Mouse (Mus musculus): Measurements from ENCODE around the gene Sh3bgrl3.

Gene Sh3bgrl3

DNA sequence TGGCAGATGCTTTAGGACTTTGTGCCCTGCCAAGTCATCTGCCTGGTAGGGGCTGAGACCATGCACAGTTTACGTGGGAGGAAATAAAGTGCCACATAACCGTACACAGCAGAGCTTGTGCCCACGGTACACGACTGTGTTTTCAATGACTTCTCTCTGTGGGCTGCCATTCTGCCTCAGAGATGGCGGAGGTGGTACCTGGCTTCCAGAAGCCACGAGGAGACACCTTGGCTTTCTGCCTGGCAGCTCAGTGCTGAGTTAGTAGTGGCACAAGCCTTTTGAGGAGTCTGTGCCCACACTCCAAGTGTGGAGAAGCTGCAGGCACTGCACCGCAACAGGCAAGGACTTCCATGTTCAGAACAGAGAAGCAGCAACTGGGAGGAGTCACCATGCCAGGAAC lies 20.9 kb downstream of the Sh3bgrl3 start:
- no peak for DNase-seq

DNA sequence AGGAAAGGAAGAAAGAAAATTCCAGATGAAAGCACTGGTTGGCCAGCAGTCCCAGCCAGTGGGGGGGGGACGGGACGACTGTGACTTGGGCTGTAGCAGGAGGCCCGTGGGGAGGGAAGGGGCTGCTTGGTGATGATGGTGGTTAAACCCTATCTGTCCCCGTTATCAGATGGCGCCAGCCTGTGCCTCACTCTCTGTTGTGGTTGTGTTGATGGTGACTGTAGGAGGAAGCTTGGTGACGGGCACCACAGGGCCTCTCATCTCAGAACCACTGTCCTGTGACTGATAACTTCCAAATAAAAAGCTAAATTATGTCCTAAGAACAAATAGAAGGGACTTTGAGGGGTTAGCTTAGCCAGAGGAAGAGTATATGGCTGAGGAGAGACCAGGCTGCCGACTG lies 22.5 kb downstream of the Sh3bgrl3 start:
- no peak for DNase-seq

DNA sequence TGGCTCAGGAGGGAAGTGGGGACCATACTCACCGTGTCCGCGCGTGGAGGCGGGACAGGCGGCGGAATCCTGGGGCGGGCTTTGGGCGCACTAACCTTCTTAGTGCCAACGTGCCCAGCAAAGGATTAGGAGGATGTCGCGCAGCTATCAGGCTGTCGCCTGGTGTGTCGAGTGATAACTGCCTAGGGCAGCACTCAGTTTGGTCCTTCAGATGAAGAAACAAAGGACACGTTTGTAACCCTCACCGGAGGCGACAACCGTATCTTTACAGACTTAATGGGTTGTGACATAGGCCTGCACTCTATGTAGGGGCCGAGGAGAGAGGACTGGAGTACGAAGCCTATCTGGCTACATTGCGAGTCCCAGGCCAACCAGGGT lies 25.9 kb downstream of the Sh3bgrl3 start:
- no peak for DNase-seq

DNA sequence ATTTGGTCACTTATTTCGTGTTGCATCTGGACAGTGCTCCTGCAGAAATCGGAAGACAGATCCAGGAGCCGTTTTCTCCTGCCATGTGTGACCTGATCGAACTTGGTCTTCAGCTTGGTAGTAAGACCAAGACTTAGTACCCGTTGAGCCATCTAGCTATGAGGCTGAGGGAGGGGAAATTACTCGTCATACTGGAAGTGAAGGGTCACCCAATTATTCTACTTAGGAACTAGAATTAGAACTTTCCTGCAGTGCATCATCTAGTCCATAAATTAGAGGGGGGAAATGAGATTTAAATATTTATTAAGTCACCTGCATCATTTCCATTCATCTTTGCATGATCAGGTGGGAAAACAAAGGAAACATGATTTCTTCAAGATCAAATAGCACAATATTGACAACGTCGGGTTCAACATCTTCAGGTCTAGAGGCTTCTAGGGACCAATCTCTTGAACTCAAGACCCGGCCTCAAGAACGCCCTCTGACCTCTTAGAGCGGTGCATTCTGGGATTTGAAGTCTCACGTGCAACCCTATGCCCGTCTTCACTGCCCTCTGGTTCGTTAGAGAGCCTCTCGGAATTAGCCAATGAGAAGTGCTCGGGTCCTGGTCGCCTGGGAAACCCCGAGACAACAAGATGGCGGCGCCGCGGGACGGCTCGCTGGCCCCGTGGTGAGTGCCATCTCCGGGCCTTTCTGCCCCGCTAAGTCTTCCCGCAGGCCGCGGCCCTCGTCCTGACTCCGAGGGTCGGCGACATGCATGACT lies 26.4 kb downstream of the Sh3bgrl3 start, which contains the start of gene Ubxn11:
Ubxn11 (plus strand) TSS at position 592 of the 763 bp plus-strand sequence.
- DNase-seq: peak; percentile 95

DNA sequence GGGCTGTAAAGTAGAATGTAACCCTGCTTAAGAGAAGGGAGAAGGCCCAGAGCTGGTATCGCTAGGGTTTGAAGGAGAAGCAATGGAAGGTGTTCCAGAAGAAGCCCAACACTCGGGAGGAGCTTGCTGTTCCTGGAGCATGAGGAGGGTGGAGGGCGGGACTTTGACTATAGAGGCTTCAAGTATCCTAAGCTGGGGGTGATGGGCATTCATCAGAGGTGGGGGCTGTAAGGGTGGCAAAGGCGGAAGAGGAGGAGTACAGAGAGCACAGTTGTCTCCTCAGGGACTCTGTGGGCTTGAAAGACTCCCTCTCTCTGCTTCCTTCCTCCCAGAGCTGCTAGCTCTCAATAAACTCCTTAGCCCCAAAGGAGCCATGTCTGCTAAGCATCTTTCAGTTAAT lies 28.3 kb downstream of the Sh3bgrl3 start:
- no peak for DNase-seq

DNA sequence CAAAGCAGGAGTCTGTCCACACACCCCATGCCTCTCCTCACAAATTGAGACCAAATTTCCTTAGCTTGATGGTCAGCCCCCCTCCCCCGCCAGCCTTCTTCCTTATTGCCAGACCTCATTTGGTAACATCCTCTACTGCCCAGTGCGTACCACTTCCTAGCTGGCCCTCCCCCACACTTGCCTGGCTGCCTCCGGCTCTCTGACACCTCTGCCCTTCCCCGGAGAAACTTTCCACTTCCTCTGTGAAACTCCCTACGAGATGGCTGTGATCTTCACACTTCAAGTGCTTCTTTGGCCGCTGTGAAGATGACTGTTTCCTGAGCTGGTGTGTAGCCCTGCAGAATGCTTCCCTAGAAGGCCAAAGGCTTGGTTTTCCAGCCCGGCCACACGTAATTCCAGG lies 30.0 kb downstream of the Sh3bgrl3 start:
- DNase-seq: no peak

DNA sequence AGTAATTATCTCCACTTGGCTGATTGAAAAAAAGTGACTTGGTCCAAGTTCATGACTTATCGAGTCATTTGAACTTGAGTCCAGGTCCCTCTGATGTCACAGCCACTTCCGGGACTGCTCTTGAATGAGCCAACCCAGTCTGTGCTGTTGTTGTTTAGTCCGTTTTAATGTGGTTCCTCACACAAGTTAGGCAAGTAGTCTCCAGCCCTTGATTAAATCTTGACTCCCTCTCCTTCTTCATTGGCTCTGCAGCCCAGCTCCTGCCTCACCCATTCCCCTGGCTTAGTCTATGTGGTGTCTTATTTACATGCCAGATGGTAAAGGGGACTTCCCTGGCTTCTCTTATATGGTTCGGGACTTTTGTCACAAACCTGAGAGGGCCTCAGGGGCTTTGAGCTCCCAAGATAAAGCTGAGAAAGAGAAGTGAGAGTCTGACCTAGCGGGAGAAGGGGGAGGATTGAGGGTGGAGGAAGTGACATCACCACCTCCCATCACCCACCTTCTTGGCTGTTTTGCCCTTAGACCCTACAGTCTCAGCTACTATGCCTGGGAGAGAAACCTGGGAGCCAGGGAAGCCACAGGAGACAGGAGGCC lies 31.5 kb downstream of the Sh3bgrl3 start:
- no peak for DNase-seq

DNA sequence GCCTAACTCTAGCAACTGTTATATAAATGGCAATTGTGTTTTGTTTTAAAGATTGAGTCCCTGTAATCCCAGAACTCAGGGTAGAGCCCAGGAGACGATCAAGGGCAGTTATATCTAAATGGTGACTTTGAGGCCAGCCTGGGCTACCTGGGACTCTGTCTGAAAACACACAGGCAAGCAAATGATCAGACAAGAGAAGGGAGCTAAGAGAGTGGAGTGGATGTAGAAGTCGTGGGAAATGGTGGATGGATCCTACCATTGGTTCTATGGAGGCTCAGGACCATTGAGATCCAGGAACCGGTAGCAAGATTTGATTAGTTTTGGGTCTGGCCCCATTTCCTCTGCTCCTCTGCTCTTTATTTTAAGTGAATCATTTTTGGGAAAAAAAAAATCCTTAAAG lies 32.5 kb downstream of the Sh3bgrl3 start:
- no peak for DNase-seq

DNA sequence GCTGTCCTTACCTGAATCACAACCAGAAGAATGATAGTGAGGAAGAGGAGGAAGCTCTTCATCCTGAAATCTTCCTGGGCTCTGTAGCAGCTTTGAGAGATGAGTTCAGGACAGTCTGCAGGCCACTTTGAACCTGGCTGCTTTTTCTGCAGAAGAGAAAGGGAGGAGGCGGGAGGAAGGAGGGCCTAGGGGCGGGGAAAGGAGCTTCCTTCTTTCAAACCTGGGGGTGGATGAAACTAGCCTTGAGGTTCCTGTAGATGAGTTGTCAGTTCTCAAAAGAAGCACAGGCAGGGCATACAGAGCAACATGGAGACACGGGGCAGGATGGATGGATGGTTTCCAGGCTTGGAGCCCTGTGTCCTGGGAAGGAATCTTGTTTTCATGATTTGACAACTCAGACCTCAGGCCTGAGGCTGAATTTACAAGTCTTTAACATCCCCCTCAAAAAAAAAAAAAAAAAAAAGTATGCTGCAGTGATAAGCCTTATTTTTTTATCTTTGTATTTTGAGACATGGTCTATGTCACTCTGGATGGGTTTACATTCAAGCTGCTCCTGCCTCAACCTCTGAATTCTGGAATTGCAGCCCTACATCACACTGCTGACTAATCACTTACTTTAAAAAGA lies 33.6 kb downstream of the Sh3bgrl3 start, which contains the start of gene Cd52:
Cd52 (minus strand) TSS at position 160 of the 625 bp plus-strand sequence.
- no peak for DNase-seq

DNA sequence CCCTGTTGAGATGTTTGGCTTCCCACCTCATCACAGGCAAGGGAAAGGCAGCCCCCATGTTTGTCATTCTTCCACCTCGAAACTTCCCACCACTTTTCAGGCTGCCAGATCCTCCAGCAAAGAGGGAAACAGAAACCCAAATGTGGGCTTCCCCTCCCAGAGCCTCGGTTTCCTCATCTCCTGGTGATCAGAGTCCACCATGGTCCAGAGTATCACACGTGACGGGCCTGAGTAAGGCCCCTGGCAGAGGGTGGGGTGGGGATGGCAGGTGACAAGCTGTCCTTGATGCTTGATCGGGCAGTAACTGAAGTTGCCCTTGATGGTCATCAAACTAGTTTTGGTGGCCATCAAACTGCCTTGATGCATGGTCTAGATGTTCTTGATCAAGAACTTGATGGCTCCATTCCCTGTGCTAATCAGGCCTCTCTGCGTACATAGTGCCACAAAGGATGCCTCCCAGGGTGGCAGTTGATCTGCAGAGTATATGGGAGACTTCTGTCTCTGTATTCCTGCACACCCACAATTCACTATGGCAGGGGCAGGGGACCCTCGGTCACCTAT lies 34.5 kb downstream of the Sh3bgrl3 start:
- DNase-seq: no peak

DNA sequence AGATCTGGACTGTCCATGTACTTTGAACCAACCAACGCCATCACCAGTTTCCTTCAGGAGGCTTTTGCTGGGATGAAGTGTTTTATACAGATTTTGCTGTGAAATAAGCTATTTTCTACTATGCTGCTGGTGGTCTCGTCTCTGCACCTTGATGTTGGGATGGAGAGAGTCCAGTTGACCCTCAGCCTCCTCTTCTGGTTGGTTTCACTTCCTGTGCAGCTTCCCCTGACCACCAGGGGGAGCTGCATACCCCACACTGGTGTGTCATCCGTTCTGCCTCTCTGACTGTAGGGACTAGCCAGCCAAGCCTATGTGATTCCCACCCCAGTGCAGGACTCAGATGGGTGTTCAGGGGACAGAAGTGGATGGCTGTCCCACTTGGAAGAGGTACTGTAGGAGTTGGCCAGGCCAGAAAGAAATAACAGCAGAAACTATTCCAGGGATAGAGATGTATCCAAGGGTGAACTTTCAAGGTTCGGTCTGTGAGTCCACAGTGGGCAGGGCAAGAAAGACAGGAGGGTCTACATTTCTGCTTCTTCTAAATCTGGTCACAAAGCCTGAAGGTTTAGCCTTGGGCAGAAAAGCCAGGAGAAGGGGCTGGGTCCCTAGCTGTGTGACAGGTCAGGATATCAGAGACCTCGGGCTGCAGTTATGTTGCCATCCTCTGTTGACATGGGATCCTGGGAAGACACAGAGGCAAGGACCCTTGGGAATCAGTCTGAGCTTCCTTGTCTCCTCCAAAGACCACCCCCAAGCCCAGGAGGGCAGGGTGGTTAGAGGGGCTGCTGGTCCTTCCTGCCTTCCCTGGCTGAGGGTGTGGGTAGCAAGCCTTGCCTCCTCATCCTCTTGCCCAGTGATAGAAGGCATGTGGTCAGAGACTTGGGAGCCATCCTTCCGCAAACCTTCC lies 36.0 kb downstream of the Sh3bgrl3 start:
- DNase-seq: peak; percentile 52

DNA sequence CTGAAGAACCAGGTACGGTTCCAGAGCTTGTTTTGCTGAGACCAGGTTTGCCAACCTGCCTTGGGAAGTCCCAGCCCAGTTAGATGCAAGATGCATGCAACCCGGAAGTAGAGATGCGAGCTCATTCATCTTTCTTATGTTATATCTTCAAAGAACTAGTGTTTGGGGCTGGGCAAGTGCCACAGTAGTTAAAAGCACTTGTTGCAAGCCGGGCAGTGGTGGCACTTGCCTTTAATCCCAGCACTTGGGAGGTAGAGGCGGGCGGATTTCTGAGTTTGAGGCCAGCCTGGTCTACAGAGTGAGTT lies 37.4 kb downstream of the Sh3bgrl3 start:
- DNase-seq: no peak

DNA sequence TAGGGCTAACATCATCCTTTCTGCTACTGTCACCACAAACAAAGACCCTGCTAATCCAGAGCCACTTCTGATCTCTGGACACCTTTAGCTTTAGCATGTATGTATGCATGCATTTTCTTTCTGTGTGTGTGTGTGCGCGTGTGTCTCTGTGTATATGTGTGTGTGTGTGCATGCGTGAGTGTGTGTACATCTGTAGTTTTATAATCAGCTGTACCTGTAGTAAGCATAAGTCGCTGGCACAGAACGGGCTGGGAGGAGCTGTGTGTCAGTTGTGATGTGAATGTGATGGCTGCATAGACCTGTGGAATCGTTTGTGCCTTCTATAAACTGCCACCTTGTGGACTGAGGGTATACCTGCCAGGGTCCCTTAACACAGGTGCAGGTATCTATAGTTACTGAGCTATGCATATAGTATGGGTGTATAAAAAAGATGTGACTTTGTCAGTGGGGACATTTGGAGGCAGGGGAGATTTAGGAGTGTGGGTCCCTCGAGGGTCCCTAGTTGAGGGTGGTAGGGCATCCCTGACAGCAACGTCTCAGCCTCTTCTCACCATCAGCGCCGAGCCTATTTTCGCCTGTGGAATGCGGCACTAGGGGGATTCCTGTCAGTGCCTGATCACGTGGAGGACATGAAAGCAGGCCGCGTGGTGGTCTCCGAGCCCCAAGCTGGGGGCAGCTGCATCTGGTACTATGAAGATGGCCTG lies 37.9 kb downstream of the Sh3bgrl3 start:
- DNase-seq: no peak

DNA sequence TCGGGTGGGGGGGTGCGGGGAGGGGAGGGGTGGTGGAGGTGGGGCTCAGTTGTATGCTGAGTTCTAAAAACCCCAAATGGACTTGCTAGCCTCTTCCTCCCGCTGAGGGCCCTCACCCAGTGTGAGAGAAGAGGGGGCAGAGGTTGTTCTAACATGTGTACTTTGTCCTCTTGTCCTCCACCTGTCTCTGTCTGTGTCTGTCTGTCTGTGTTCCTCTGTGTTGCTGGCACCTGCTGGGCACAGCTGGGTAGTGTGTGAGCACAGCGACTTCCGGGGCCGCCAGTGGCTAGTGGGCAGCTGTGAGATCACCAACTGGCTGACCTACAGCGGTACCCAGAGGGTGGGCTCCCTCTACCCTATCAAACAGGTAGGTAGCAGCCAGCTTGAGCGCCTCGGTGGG lies 39.6 kb downstream of the Sh3bgrl3 start:
- DNase-seq: no peak

DNA sequence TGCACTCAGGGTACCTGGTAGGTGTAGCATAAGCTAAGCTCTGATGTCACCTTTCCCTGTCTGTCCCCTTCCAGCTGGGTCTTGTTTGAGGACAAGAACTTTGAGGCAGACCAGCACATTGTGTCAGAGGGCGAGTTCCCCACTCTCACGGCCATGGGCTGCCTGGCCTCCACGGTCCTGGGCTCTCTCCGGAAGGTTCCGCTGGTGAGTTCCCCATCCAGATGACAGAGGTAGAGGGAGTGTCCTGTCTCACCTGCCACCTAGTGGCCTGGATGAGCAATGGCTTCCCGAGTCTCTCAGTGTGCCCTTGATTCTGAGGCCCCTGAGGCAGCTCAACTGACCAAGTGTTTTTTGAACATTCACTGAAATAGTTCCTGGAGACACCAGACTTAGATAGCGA lies 41.2 kb downstream of the Sh3bgrl3 start:
- DNase-seq: peak; percentile 70

DNA sequence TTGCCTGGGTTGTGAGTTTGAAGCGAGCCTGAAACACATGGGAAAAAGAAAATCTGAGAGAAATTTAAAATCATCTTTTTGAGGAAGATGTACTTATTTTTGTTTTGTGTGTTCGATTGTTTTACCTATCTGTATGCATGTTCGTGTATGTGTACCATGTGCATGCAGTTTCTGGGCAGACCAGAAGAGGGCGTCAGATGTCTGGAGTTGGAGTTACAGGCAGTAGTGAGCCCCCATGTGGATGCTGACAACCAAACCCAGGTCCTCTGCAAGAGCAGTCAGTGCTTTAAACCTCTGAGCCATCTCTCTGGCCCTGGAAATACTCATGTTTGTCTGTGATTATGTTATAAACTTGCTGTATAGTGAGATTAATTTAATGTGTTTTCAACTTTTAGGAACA lies 43.6 kb downstream of the Sh3bgrl3 start:
- DNase-seq: no peak

DNA sequence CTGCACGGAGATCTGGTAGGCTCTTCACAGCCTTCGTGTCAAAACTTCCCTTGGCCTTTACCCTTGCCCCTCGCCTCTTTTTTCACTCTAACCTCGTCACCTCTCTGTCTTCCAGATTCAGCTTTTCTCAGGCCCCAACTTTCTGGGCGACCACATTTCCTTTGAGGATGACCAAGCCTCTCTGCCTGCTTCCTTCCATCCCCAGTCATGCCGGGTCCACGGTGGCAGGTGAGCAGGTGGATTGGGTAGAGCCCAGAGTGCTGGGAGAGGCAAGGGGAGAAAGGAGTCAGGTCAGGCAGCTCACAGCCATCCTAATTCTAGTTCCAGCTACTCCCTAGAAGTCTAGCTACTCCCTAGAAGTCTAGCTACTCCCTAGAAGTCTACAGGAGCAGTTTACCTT lies 46.1 kb downstream of the Sh3bgrl3 start:
- no peak for DNase-seq

DNA sequence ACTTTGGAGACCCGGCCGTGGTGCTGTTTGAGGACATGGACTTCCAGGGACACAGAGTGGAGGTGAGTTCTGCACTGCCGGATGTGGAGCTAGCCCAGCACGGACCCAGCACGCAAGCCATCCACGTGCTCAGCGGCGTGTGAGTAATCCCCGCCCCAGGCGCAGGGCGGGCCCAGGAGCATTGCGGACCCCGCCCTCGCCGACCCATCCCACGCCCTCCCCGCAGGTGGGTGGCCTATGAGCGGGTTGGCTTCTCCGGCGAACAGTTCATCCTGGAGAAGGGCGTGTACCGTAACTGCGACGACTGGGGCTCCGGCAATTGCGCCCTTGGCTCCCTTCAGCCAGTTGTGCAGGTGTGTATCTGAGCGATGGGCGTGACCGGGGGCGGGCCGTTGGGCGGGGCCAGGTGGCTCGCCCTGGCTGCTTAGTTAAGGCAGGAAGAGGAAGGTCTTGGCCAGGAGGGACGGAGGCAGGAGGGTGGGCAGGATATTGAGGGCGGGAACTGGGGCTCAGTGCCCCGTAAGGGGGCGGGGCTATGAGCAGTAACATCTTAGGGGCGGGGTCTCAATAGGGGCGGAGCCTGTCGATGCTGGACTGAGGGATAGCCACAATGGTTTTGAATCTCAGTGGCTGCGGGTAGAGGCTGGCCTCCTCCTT lies 46.7 kb downstream of the Sh3bgrl3 start:
- DNase-seq: peak; percentile 89

DNA sequence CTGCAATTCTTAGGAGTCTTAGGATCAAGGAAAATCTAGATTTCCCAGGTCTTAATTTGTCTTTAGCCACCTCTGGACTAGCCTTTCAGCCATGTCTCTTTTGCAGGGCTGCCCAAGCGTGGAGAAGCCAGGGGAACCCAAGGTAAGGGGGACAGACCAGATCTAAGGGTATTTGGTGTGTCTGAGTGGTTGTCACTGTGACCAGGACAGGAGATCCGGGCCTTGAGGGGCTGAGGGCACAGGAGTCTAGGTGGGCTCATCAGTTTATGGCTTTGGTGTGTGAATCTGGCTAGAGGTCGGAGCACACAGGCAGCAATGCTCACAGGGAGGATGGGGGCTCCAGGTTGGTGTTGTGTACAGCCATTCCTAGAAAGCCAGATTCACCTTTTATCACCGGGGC lies 47.9 kb downstream of the Sh3bgrl3 start:
- DNase-seq: no peak

DNA sequence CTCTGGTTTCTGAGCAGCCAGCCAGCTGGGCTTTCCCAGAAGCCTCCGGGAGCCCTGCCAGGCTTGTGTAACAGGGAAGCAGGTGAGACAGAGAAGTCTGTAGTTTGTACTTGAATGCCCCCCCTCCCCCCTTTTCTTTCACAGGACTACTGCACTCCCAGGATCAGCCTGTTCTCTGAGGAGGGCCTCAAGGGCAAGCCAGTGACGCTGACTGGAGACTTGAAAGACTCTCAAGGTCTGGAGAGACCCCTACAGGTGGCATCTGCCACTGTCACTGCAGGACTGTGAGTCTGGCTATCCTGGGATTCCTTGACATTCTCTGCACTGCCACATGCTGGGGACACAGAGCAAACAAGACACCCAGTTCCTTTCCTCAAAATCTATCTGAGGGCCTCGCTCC lies 49.9 kb downstream of the Sh3bgrl3 start:
- DNase-seq: peak; percentile 90

All from embryo, embryonic 11 days (tissue).